Mouse (Mus musculus) embryonic facial prominence, embryonic 12.5 days (tissue): ENCODE measurements around the gene Tmeff2. TPM values are rescaled to one million over a fixed set of nuclear protein-coding genes. Genes with fewer than 3 reads are reported as not detected.
A peak's percentile ranks its signal among the peaks of the same experiment; 100 is the strongest.
"Not testable (repeated sequence)": the region's sequence is repeated elsewhere in the genome, so short reads cannot be mapped to it uniquely, and the experiment has no call there.

Experiments
- ATAC-seq: fragments of 200-750 bp; cut with Nextera tagmentation; 2 replicates; pipeline ENCODE4 v1.8.0; 2017; ENCODE audit not compliant: insufficient number of reproducible peaks, insufficient read depth, low FRiP score, low TSS enrichment
- H3K27ac ChIP-seq: fragments of 300-500 bp; sonication (generic); 2 replicates; pipeline ENCODE4 v1.5.1; 2016; ENCODE audit warnings: mild to moderate bottlenecking
- H3K27me3 ChIP-seq: fragments of 300-500 bp; sonication (generic); 2 replicates; pipeline ENCODE4 v1.6.1; 2016; ENCODE audit warnings: mild to moderate bottlenecking, moderate library complexity
- H3K36me3 ChIP-seq: fragments of 300-500 bp; sonication (generic); 2 replicates; pipeline ENCODE4 v1.6.1; 2016; ENCODE audit warnings: mild to moderate bottlenecking
- H3K4me1 ChIP-seq: fragments of 300-500 bp; sonication (generic); 2 replicates; pipeline ENCODE4 v1.6.1; 2016
- H3K4me2 ChIP-seq: fragments of 300-500 bp; sonication (generic); replicated peaks from 2 replicates; pipeline ENCODE4 v1.6.1; 2016; ENCODE audit warnings: mild to moderate bottlenecking, moderate library complexity
- H3K4me3 ChIP-seq: fragments of 300-500 bp; sonication (generic); 2 replicates; pipeline ENCODE4 v1.5.1; 2016; ENCODE audit warnings: mild to moderate bottlenecking
- H3K9ac ChIP-seq: fragments of 300-500 bp; sonication (generic); 2 replicates; pipeline ENCODE4 v1.6.1; 2016; ENCODE audit warnings: mild to moderate bottlenecking, moderate library complexity
- H3K9me3 ChIP-seq: fragments of 300-500 bp; sonication (generic); 2 replicates; pipeline ENCODE4 v1.6.1; 2016; ENCODE audit warnings: mild to moderate bottlenecking, moderate library complexity
- WGBS: fragments of 180-500 bp; shearing (Covaris S2); methylation state at CpG from one replicate; pipeline ENCODE4 v1.1.7; 2016; 5-methylcytosine and 5-hydroxymethylcytosine counted together
- polyA plus RNA-seq: library from polyadenylated mRNA; unstranded; fragments of >200 nt; fragmentation: Nextera tagmentation; extraction: Ambion mirVana; gene quantifications from 2 replicates; pipeline ENCODE4 v1.2.1, GENCODE M21; 2016

Gene Tmeff2
- 12.4 and 13.9 TPM in 2 replicates for polyA plus RNA-seq

- not testable (repeated sequence) for H3K27me3 ChIP-seq, H3K36me3 ChIP-seq, H3K9me3 ChIP-seq, H3K9ac ChIP-seq, H3K4me3 ChIP-seq, H3K4me2 ChIP-seq, ATAC-seq, H3K27ac ChIP-seq, H3K4me1 ChIP-seq
- WGBS: 88% methylated on average over 9 of the region's 9 CpGs
Measured at GRCm38 (mm10) chr1:50900386-50900785, at the start of gene Tmeff2. Tmeff2 (plus strand) TSS chr1:50900647.

DNA sequence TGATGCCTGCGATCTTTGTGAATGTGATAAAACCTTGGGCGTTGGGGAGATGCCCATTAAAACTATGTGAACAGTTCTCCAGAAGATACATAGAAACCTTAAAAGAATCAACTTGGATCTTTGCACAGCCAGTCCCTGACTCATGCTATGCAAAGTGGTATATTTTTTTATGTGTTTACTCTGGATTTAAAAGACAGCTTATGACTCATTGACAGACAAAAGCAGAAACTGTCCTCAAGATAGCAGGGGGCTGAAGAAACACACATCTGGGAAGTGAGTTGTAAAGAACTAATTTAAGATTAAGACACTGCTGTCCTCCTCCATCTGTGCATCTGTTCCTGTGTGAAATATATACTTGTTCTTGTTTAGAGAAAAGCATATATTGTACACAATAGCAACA, 38.9 kb upstream of the Tmeff2 start:
- H3K36me3 ChIP-seq: no peaks in the 10 kb centered on the region
- H3K4me3 ChIP-seq: no peak overlapping the region
- no peak overlapping the region for H3K9ac ChIP-seq
- no peaks in the 10 kb centered on the region for H3K27me3 ChIP-seq
- H3K9me3 ChIP-seq: no peaks in the 10 kb centered on the region
- WGBS: 88% methylated on average over 2 of the region's 2 CpGs
- H3K4me1 ChIP-seq: no peaks in the 10 kb centered on the region
- no peak for ATAC-seq
- no peak overlapping the region for H3K27ac ChIP-seq
- no peak overlapping the region for H3K4me2 ChIP-seq

DNA sequence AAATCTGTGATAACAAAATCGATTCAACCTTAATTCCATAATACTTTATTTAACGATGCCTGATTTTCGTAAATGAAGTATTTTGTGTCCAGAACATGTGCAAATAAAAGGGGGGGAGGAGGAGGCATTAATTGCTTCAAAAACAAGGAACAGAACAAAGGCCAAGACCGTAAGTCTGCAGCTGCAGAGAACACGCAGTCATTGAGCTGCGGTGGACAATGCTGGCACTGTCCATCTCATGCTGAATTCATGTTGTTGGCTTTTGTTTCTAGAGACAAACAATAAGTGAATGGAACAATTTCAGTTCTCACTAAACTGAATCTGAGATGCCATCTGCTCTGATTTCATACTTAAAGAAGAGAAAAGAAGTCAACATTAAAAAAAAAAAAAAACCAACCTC, 2.8 kb upstream of the Tmeff2 start:
- H3K4me2 ChIP-seq: no peak overlapping the region
- H3K9me3 ChIP-seq: no peaks in the 10 kb centered on the region
- H3K4me3 ChIP-seq: no peak overlapping the region
- no peak overlapping the region for H3K9ac ChIP-seq
- 56% methylated on average over 6 of the region's 6 CpGs for WGBS
- no peaks in the 10 kb centered on the region for H3K27me3 ChIP-seq
- no peak overlapping the region for H3K27ac ChIP-seq
- H3K4me1 ChIP-seq: no peaks in the 10 kb centered on the region
- H3K36me3 ChIP-seq: no peaks in the 10 kb centered on the region
- ATAC-seq: no peak

GRCm38 (mm10) chr1:50924838-50925355, 24.4 kb downstream of the Tmeff2 start:
- Histone ChIP-seq H3K4me3 (peak overlapping the region; percentile 7; the same call in 1 of the 2 replicates), H3K4me1 (peaks cover 4% of the 10 kb centered on the region; the same call in 1 of the 2 replicates), H3K9ac (no peak overlapping the region), H3K4me2 (peak overlapping the region; percentile 100; the same call in 1 of the 2 replicates), H3K9me3 (no peaks in the 10 kb centered on the region), H3K36me3 (no peaks in the 10 kb centered on the region), H3K27ac (no peak overlapping the region), H3K27me3 (peaks cover 31% of the 10 kb centered on the region)
- ATAC-seq: no peak
- WGBS: 42% methylated on average over 5 of the region's 5 CpGs

GRCm38 (mm10) chr1:50925356-50925921, 25.0 kb downstream of the Tmeff2 start:
- peak overlapping the region; percentile 100 for H3K4me2 ChIP-seq
- no peaks in the 10 kb centered on the region for H3K9me3 ChIP-seq
- peaks cover 32% of the 10 kb centered on the region for H3K27me3 ChIP-seq
- no peak for ATAC-seq
- H3K4me3 ChIP-seq: peak overlapping the region; percentile 7; the same call in 1 of the 2 replicates
- peaks cover 4% of the 10 kb centered on the region; the same call in 1 of the 2 replicates for H3K4me1 ChIP-seq
- H3K36me3 ChIP-seq: no peaks in the 10 kb centered on the region
- no peak overlapping the region for H3K27ac ChIP-seq
- H3K9ac ChIP-seq: no peak overlapping the region
- WGBS: 6% methylated on average over 13 of the region's 13 CpGs

GRCm38 (mm10) chr1:50926374-50927060, 26.1 kb downstream of the Tmeff2 start:
- peak; percentile 23; the same call in 1 of the 2 replicates for ATAC-seq
- Histone ChIP-seq H3K4me1 (peaks cover 4% of the 10 kb centered on the region; the same call in 1 of the 2 replicates), H3K27me3 (peaks cover 34% of the 10 kb centered on the region), H3K9ac (peak overlapping the region; percentile 53), H3K27ac (no peak overlapping the region), H3K36me3 (no peaks in the 10 kb centered on the region), H3K4me3 (peak overlapping the region; percentile 60), H3K9me3 (no peaks in the 10 kb centered on the region), H3K4me2 (peak overlapping the region; percentile 100)
- 3% methylated on average over 23 of the region's 23 CpGs for WGBS

GRCm38 (mm10) chr1:50927077-50927611, 26.7 kb downstream of the Tmeff2 start:
- peak overlapping the region; percentile 53 for H3K9ac ChIP-seq
- WGBS: under 1% methylated on average over 37 of the region's 37 CpGs
- peak; percentile 95 for ATAC-seq
- H3K9me3 ChIP-seq: no peaks in the 10 kb centered on the region
- peak overlapping the region; percentile 60 for H3K4me3 ChIP-seq
- peak overlapping the region; percentile 100 for H3K4me2 ChIP-seq
- H3K27me3 ChIP-seq: peaks cover 34% of the 10 kb centered on the region
- H3K4me1 ChIP-seq: peaks cover 4% of the 10 kb centered on the region; the same call in 1 of the 2 replicates
- no peak overlapping the region for H3K27ac ChIP-seq
- H3K36me3 ChIP-seq: no peaks in the 10 kb centered on the region

- H3K9me3 ChIP-seq: no peaks in the 10 kb centered on the region
- peak overlapping the region; percentile 53 for H3K9ac ChIP-seq
- peaks cover 4% of the 10 kb centered on the region; the same call in 1 of the 2 replicates for H3K4me1 ChIP-seq
- peaks cover 34% of the 10 kb centered on the region for H3K27me3 ChIP-seq
- ATAC-seq: peak; percentile 58
- no peaks in the 10 kb centered on the region for H3K36me3 ChIP-seq
- peak overlapping the region; percentile 60 for H3K4me3 ChIP-seq
- no peak overlapping the region for H3K27ac ChIP-seq
- peak overlapping the region; percentile 100 for H3K4me2 ChIP-seq
- 2% methylated on average over 35 of the region's 35 CpGs for WGBS
Measured at GRCm38 (mm10) chr1:50927679-50928187, 27.3 kb downstream of the Tmeff2 start.

DNA sequence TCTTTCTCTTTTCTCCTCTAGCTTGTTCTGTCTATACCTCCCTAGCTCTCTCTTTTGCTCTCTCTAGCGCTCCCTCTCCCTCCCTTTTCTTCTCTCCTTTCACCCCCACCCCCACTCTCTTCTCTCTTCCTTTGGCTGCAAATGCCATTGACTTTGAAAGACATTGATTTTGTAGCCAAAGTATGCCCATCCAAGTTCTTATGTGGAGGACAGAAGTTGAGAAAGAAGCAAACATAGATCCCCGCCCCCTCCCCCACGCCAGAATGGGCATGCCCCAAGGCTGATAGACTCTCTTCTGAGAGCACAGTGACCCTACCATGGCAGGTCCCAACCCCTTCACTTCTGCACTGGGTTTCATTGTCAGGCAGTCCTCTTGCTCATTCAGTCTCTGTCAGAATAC, 28.3 kb downstream of the Tmeff2 start:
- H3K4me2 ChIP-seq: peak overlapping the region; percentile 100; the same call in 1 of the 2 replicates
- H3K36me3 ChIP-seq: no peaks in the 10 kb centered on the region
- peak overlapping the region; percentile 60; the same call in 1 of the 2 replicates for H3K4me3 ChIP-seq
- H3K9me3 ChIP-seq: no peaks in the 10 kb centered on the region
- peaks cover 34% of the 10 kb centered on the region for H3K27me3 ChIP-seq
- WGBS: 13% methylated on average over 3 of the region's 3 CpGs
- ATAC-seq: no peak
- H3K4me1 ChIP-seq: peaks cover 4% of the 10 kb centered on the region; the same call in 1 of the 2 replicates
- no peak overlapping the region for H3K27ac ChIP-seq
- no peak overlapping the region for H3K9ac ChIP-seq

GRCm38 (mm10) chr1:50935076-50935475, 34.6 kb downstream of the Tmeff2 start:
- ATAC-seq: no peak
- no peaks in the 10 kb centered on the region for H3K9me3 ChIP-seq
- WGBS: 69% methylated on average over 2 of the region's 2 CpGs
- no peak overlapping the region for H3K4me3 ChIP-seq
- no peaks in the 10 kb centered on the region for H3K4me1 ChIP-seq
- no peak overlapping the region for H3K27ac ChIP-seq
- no peak overlapping the region for H3K9ac ChIP-seq
- no peak overlapping the region for H3K4me2 ChIP-seq
- H3K27me3 ChIP-seq: peaks cover 4% of the 10 kb centered on the region; the same call in 1 of the 2 replicates
- H3K36me3 ChIP-seq: no peaks in the 10 kb centered on the region

DNA sequence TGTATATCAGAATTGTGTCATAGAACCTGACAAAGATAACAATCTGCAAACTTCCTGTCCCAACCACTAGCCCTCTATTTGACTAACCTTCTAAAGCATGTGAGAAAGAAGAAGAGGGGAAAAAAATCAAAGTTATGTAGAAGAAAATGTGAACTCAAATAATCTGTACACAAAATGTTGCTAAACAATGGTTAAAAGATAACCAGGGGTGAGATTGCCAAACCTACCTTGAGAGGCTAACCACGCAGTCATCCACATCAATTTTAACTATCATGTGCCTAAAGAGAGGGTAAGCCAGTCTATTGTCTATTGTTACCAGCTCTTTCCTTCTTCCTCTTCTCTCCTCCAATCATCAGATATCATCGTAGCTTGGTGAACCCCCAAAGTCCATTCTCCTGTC, 35.0 kb downstream of the Tmeff2 start:
- H3K9ac ChIP-seq: no peak overlapping the region
- no peaks in the 10 kb centered on the region for H3K36me3 ChIP-seq
- H3K27ac ChIP-seq: no peak overlapping the region
- H3K4me3 ChIP-seq: no peak overlapping the region
- ATAC-seq: no peak
- H3K27me3 ChIP-seq: peaks cover 2% of the 10 kb centered on the region; the same call in 1 of the 2 replicates
- no peak overlapping the region for H3K4me2 ChIP-seq
- WGBS: 82% methylated on average over 2 of the region's 2 CpGs
- no peaks in the 10 kb centered on the region for H3K9me3 ChIP-seq
- H3K4me1 ChIP-seq: no peaks in the 10 kb centered on the region
